Mouse (Mus musculus) intestine, embryonic 14.5 days (tissue): ENCODE results near the gene Mnx1. TPM values are rescaled to one million over a fixed set of nuclear protein-coding genes. Genes with fewer than 3 reads are reported as not detected.

ENCODE experiments used
- ATAC-seq: fragments of 200-750 bp; cut with Nextera tagmentation; replicated peaks from 2 replicates; pipeline ENCODE4 v1.8.0; 2017; ENCODE audit warnings: low read depth, moderate number of reproducible peaks, moderate TSS enrichment, moderate library complexity; ENCODE audit not compliant: low FRiP score, low TSS enrichment
- DNase-seq: peaks from one replicate; pipeline ENCODE4 v3.0.0-alpha.2; 2018; ENCODE audit warnings: low spot score
- H3K27ac ChIP-seq: fragments of 300-500 bp; sonication (generic); 2 replicates; pipeline ENCODE4 v1.5.1; 2014; ENCODE audit warnings: low read depth, mild to moderate bottlenecking, control low read depth
- H3K27me3 ChIP-seq: fragments of 300-500 bp; sonication (generic); replicated peaks from 2 replicates; pipeline ENCODE4 v1.6.1; 2014; ENCODE audit warnings: low read length, control low read depth; ENCODE audit not compliant: control insufficient read depth, insufficient read depth
- H3K36me3 ChIP-seq: fragments of 300-500 bp; sonication (generic); 2 replicates; pipeline ENCODE4 v1.6.1; 2014; ENCODE audit warnings: low read length, control low read depth; ENCODE audit not compliant: control insufficient read depth, insufficient read depth
- H3K4me1 ChIP-seq: fragments of 300-500 bp; sonication (generic); replicated peaks from 2 replicates; pipeline ENCODE4 v1.6.1; 2014; ENCODE audit warnings: low read length, control low read depth, mixed read lengths; ENCODE audit not compliant: control insufficient read depth, insufficient read depth
- H3K4me2 ChIP-seq: fragments of 300-500 bp; sonication (generic); 2 replicates; pipeline ENCODE4 v1.6.1; 2014; ENCODE audit warnings: low read length
- H3K4me3 ChIP-seq: fragments of 300-500 bp; sonication (generic); 2 replicates; pipeline ENCODE4 v1.5.1; 2014; ENCODE audit warnings: low read depth, low read length, control low read depth, mixed read lengths
- H3K9ac ChIP-seq: fragments of 300-500 bp; sonication (generic); 2 replicates; pipeline ENCODE4 v1.6.1; 2014; ENCODE audit warnings: mild to moderate bottlenecking, low read length
- H3K9me3 ChIP-seq: fragments of 300-500 bp; sonication (generic); 2 replicates; pipeline ENCODE4 v1.6.1; 2016; ENCODE audit warnings: low read length, control low read depth; ENCODE audit not compliant: control insufficient read depth
- WGBS: fragments of 180-500 bp; shearing (Covaris S2); extraction: QIAGEN DNeasy Blood & Tissue Kit; methylation state at CpG from one replicate; pipeline ENCODE4 v1.1.7; 2014; 5-methylcytosine and 5-hydroxymethylcytosine counted together
- polyA plus RNA-seq: library from polyadenylated mRNA; unstranded; fragments of >200 nt; fragmentation: Nextera tagmentation; extraction: Ambion mirVana; gene quantifications from 2 replicates; pipeline ENCODE4 v1.2.1, GENCODE M21; 2014

Mnx1 gene
- polyA plus RNA-seq, 1 experiment from 2014 or later = 2.7 TPM

- no peak for ATAC-seq
- H3K9ac ChIP-seq = no peak overlapping the region
- peaks cover 96% of the 10 kb centered on the region for H3K27me3 ChIP-seq
- H3K4me3 ChIP-seq = no peak overlapping the region
- H3K4me1 ChIP-seq = no peaks in the 10 kb centered on the region
- no peak overlapping the region for H3K27ac ChIP-seq
- WGBS = 17% methylated on average over 11 of the region's 11 CpGs
- no peak overlapping the region for H3K4me2 ChIP-seq
- no peaks in the 10 kb centered on the region for H3K9me3 ChIP-seq
- DNase-seq = no peak
- no peaks in the 10 kb centered on the region for H3K36me3 ChIP-seq
These were observed 6.9 kb downstream of the Mnx1 start for GRCm38 (mm10) chr5:29471396-29471795.

GRCm38 (mm10) chr5:29470851-29471394 is 7.3 kb downstream of the Mnx1 start:
- Histone ChIP-seq H3K4me1 (no peaks in the 10 kb centered on the region), H3K4me2 (no peak overlapping the region), H3K9ac (no peak overlapping the region), H3K9me3 (no peaks in the 10 kb centered on the region), H3K4me3 (no peak overlapping the region), H3K27ac (no peak overlapping the region), H3K36me3 (no peaks in the 10 kb centered on the region), H3K27me3 (peaks cover 94% of the 10 kb centered on the region)
- WGBS = 21% methylated on average over 20 of the region's 20 CpGs
- no peak for DNase-seq
- ATAC-seq = no peak

GRCm38 (mm10) chr5:29470271-29470670 is 8.0 kb downstream of the Mnx1 start:
- no peak overlapping the region for H3K4me3 ChIP-seq
- no peak overlapping the region for H3K4me2 ChIP-seq
- H3K27me3 ChIP-seq = peaks cover 87% of the 10 kb centered on the region
- H3K9me3 ChIP-seq = no peaks in the 10 kb centered on the region
- H3K36me3 ChIP-seq = no peaks in the 10 kb centered on the region
- no peaks in the 10 kb centered on the region for H3K4me1 ChIP-seq
- H3K9ac ChIP-seq = no peak overlapping the region
- DNase-seq (no peak), ATAC-seq (no peak)
- WGBS = 20% methylated on average over 5 of the region's 5 CpGs
- no peak overlapping the region for H3K27ac ChIP-seq

- 22% methylated on average over 4 of the region's 4 CpGs for WGBS
- no peak overlapping the region for H3K27ac ChIP-seq
- H3K27me3 ChIP-seq = peaks cover 80% of the 10 kb centered on the region
- H3K4me3 ChIP-seq = no peak overlapping the region
- DNase-seq (no peak), ATAC-seq (no peak)
- H3K36me3 ChIP-seq = no peaks in the 10 kb centered on the region
- H3K4me2 ChIP-seq = no peak overlapping the region
- no peak overlapping the region for H3K9ac ChIP-seq
- H3K4me1 ChIP-seq = no peaks in the 10 kb centered on the region
- H3K9me3 ChIP-seq = no peaks in the 10 kb centered on the region
These were observed 8.8 kb downstream of the Mnx1 start for GRCm38 (mm10) chr5:29469501-29469900.

GRCm38 (mm10) chr5:29468351-29469065 is 9.8 kb downstream of the Mnx1 start:
- no peaks in the 10 kb centered on the region for H3K36me3 ChIP-seq
- peaks cover 70% of the 10 kb centered on the region for H3K27me3 ChIP-seq
- WGBS = 2% methylated on average over 17 of the region's 17 CpGs
- peak; percentile 70 for DNase-seq
- no peaks in the 10 kb centered on the region for H3K4me1 ChIP-seq
- H3K9me3 ChIP-seq = no peaks in the 10 kb centered on the region
- H3K27ac ChIP-seq = no peak overlapping the region
- ATAC-seq = no peak
- H3K4me2 ChIP-seq = peak overlapping the region; percentile 46
- peak overlapping the region; percentile 30 for H3K4me3 ChIP-seq
- peak overlapping the region; percentile 33; the same call in 1 of the 2 replicates for H3K9ac ChIP-seq

- peak overlapping the region; percentile 46 for H3K4me2 ChIP-seq
- peak overlapping the region; percentile 33; the same call in 1 of the 2 replicates for H3K9ac ChIP-seq
- peak overlapping the region; percentile 17; the same call in 1 of the 2 replicates for H3K27ac ChIP-seq
- H3K9me3 ChIP-seq = no peaks in the 10 kb centered on the region
- H3K36me3 ChIP-seq = no peaks in the 10 kb centered on the region
- peak overlapping the region; percentile 30 for H3K4me3 ChIP-seq
- DNase-seq (peak; percentile 83), ATAC-seq (peak; percentile 86)
- no peaks in the 10 kb centered on the region for H3K4me1 ChIP-seq
- H3K27me3 ChIP-seq = peaks cover 62% of the 10 kb centered on the region
- WGBS = 4% methylated on average over 67 of the region's 67 CpGs
These were observed 10.6 kb downstream of the Mnx1 start for GRCm38 (mm10) chr5:29467489-29468350.

GRCm38 (mm10) chr5:29462943-29463686 is 15.2 kb downstream of the Mnx1 start:
- Histone ChIP-seq H3K36me3 (0 out of 2 replicates have a peak, but pooled peaks cover 4% of the 10 kb centered on the region), H3K4me1 (no peaks in the 10 kb centered on the region), H3K9me3 (no peaks in the 10 kb centered on the region), H3K4me3 (no peak overlapping the region), H3K27ac (no peak overlapping the region), H3K27me3 (peaks cover 19% of the 10 kb centered on the region), H3K4me2 (no peak overlapping the region), H3K9ac (no peak overlapping the region)
- peak; percentile 55 for DNase-seq
- 52% methylated on average over 9 of the region's 9 CpGs for WGBS
- ATAC-seq = peak; percentile 68
